Mouse (Mus musculus) testis, postnatal 14 days (tissue): ENCODE measurements around the gene Ms4a4a.
"Not testable (repeated sequence)": the region's sequence is repeated elsewhere in the genome, so short reads cannot be mapped to it uniquely, and the experiment has no call there.

Experiments used
- DNase-seq: peaks from one replicate; pipeline ENCODE4 v3.0.0; 2021; ENCODE audit warnings: low spot score

Ms4a4a gene

GRCm38 (mm10) chr19:11375273-11375672 lies at the start of gene Ms4a4a:
Gene Ms4a4a (plus strand): TSS chr19:11375523.
- DNase-seq = no peak

GRCm38 (mm10) chr19:11335932-11336331 lies 39.4 kb upstream of the Ms4a4a start, which contains the start of gene Ms4a7:
Gene Ms4a7 (minus strand): TSS chr19:11336146.
- DNase-seq = no peak

DNA sequence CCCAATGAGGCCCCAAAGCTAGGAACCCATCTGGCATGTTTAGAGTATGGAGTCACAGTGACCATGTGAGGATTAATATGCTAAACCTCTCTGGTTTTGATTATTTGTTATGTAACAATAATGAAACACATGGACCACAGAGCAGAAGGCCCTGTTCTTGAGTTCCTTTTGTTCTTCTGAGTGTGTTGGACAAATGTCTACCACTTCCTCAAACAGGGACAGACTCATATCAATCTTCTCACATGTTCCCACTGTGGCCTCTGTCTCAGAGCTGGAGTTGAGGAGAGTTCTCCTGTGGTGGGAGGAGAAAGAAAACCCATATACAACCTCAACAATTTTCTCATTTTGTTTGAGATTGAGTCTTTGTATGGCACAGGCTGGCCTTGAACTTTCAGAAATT lies 32.2 kb upstream of the Ms4a4a start:
- no peak for DNase-seq

- DNase-seq = no peak
Measured at GRCm38 (mm10) chr19:11343992-11344391, 31.3 kb upstream of the Ms4a4a start.

DNA sequence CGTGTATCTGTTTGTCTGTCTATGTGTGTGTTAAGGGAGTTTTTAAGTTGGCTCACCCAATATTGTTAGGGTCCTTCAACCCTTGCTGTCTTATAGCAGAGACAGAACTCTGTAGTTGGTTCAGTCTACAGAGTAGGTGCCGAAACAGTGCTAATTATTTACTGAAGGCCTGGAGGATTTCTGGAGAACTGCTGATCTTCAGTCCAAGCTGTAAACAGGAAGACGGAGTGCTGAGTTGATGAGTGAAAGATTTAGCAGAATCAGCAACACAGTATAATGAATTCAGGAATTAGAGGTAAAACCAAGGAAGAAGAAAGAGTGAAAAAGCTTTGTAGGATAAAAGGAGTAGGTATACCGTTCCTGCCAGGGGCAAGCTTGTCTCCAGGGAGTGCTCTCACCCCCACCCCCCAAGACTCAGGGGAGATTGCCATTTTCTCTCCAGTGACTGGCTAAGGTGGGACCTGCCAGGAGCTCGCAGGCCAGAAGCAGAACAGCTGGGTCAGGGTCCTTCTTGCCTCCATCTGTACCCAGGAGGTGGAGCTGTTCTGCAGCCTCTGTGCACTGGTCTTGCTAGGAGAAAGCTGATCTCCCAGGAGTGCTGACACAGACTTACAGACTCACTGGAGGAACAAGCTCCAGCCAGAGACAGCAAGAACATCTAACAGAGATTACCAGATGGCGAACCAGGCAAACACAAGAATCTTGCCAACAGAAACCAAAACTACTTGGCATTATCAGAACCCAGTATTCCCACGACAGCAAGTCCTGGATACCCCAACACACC lies 25.4 kb upstream of the Ms4a4a start:
- peak; percentile 6 for DNase-seq

- DNase-seq = no peak
Measured at GRCm38 (mm10) chr19:11351878-11352277, 23.4 kb upstream of the Ms4a4a start.

DNA sequence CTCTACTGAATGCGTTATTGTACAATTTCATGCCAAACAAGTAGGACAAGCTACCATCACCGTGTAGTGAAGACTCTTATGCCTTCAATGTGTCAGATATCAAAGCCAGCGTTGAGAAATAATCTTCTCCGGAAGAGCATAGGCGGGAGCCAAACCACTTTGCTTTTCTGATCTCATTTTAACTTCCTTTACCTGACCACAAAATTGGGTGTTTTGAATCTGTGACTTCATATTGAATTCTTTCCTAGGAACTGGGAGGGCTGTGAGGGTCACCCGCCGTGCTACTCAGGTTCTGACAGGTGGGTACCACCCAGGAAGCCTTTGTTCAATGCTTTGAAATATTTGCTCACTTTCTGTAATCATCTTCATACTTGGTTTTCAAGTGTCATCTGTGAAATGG lies 19.6 kb upstream of the Ms4a4a start:
- DNase-seq = no peak

DNA sequence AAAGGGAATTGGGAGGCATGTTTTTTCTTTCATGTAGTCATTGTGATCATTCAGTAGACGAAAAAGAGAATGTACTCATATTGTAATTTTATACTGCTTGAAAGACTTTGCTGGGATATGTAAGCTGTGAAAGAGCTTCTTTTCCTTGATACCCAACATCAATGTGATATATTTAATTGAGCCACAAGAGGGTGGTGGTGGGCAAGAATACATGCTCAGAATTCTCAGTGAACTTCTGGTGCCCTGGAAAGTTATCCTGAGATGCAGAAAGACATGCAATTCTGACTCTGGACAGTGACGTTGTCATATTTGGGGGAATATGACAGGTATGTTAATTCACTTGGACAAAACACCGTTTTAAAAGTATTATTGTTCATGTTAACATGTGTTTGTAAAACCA lies 15.2 kb upstream of the Ms4a4a start:
- DNase-seq = no peak

- no peak for DNase-seq
Measured at GRCm38 (mm10) chr19:11362002-11362401, 13.3 kb upstream of the Ms4a4a start.

DNA sequence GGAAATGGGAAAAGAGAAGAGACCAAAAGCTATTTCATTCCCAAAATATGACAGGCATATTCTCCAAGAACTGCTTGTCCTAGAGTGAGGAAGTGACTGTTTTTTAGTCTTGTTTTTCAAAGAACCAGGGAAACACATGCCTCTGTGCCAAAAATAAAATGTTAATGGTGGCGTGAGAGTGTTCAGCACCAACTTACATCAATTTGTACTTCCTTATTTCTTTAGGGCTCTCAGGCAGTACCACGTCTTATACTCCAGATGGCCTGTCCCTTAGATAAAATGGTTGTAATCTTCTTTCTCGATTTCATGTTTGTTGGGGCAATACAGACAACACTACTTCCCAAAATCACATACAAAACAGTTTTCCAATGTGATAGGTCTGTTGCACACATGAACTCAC lies 7.0 kb upstream of the Ms4a4a start:
- DNase-seq = no peak

DNA sequence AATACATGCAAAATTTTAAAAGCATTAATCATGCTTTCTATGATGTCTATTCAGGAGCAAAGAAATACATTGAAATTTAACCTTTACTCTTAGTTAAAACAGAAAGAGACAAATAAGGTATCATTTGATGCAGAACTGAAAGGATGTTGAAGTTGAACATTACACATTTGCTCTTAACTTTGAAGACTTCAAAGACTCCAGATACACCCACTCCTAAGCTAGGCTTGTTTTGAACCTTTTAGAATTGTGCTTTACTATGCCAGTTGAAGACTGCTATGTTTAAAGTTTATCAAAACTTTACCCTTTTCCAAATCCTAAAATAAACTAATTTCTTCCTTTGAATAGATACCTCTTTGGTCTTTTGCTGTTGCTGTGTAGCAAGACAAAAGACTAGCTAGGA lies 4.1 kb upstream of the Ms4a4a start:
- DNase-seq = no peak

DNA sequence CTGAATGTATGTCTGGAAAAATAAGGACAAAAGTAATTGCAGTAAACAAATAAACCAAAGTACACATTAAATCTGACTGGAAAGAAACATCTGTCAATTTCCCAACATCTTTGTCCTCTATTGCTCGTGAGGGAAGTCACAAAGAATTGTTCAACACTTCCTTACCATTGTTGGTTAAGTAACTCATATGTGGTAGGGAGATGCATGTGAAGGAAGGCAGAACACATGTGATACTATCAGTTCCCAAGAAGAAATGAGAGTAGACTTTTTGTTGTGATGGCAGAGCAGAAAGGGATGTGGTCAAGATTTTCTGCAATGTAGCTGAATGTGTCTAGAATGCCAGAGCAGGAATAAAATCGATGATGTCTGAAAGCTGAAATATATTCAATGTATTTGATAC lies 1.1 kb downstream of the Ms4a4a start:
- DNase-seq = no peak

DNA sequence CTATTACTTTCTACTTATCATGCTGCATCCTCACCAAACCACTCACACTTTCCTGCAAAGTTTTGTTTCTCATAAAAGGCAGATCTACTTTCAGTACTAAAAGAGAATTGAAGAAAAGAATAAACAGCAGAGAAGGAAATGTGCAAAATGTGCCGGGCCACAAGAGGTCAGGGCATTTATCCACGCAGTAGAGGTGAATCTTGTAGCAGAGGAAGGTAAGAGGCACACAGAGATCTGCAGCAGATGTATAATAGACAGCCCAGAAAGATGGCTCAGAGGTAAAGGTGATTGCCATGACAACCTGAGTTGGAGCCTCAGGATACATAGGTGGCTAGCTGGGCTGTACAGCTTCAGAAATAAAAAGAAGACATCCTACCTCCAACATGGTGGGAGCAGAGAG lies 11.8 kb downstream of the Ms4a4a start:
- DNase-seq = no peak

- DNase-seq = no peak
Measured at GRCm38 (mm10) chr19:11387685-11388084, 12.4 kb downstream of the Ms4a4a start.

DNA sequence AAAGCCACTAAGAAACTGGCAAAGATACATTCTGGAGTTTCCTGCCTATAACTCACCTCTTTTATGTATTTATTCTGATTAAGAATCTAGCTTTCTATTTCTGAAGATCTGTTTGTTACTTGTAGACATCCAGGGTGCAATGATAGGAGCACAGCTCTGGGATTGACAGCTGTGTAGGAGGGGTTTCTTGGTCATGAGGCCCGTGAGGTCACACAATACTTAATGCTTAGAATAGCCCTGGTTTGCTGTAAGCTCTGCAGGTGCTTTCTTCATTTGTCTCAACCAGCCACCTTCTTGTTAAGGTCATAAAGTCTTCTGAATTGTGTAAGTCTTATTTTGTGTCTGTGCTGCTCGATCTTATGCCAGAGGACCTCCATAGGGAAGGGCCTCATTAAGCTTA lies 13.6 kb downstream of the Ms4a4a start:
- no peak for DNase-seq

DNA sequence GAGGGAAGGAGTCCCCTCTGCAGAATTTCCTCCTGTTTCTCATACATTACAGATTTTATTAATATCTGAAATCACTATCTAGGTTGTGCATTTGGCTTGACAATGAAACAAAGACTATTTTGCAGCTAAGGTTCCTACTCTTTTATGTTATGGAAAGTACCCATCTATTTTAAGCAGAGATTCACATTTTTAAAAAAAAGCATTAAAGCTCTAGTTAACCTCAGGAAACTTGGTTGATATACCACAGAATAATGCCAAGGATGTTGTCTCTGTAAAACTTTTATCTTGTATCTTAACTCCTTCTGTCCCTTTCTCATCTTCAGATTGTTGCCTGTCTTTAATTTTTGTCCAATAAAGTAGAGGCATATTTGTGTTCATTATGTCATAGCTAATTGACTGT lies 20.4 kb downstream of the Ms4a4a start:
- no peak for DNase-seq

DNA sequence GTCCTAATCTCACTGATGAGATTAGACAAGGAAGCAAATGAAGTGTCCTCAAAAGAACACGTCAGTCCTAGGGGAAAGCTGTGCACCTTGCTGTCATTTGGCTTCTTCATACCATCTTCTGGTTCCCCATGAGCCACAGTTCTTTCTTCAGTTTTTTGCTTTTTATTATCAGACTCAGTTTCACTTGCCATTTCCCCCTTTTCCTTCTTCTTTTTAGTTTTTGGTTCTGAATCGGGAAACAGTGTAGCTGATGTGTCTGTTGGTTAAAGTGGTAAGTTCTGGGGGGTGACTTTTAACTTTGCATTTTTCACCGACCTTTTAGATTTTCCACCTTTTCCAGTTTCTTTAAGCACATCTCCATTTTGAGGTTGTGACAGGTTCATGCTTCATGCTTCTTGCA lies 29.2 kb downstream of the Ms4a4a start, which contains the start of gene Ms4a4c:
Gene Ms4a4c (plus strand): TSS at position 244 of the 400 bp plus-strand sequence.
- no peak for DNase-seq

DNA sequence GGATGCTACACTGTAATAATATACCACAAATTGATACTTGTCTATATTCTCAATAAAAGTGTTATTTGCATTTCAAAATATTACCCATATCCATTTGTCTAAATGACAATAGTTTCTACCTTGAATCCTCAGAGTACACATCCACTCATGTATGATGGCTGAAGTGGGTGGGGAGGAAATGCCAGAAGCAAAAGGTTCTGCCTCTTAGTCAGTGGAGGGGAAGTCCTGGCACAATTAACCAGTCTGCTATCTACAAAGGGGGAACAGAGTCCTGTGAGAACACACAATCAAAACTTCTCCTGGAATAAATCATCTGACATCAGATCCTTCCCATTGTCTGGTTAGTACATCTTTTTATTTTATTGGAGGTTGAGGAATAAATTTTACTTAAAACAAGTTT lies 32.1 kb downstream of the Ms4a4a start:
- DNase-seq = no peak

DNA sequence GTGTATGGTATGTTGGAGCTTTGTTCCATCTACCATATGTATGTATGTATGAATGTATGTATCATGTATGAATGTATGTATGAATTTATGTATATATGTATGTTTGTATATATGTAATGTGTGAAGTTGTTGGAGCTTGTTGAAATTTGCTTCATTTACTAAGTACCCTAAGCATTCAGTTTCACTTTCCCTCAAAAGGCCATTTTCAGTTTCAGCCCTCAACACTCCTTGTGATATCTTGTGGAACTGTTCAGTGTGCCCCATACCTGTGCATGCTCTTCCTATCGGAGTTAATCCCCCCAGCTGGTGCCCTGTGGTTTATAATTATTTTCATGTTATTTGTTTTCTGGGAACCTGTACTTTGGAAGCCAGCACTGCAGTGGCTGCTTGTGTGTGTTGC lies 33.3 kb downstream of the Ms4a4a start:
- DNase-seq = no peak

DNA sequence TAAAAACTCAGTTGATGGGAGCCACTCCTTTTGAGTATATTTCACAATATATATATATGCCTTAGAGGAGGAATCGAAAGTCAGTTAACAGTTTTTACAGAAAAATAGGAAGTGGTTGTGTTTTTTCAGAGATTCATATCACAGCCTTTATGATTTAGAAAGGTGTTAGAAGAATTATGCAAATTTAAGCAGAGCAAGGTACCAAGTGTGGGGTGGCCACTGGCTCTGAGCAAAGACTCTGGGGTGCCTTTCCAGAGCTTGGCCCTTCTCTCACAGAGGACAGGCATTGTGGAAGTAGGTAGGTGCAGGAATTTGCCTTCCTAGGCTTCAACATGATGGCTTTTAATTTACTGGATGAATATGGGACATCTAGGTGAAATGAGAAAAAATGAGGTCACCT lies 36.3 kb downstream of the Ms4a4a start:
- no peak for DNase-seq

DNA sequence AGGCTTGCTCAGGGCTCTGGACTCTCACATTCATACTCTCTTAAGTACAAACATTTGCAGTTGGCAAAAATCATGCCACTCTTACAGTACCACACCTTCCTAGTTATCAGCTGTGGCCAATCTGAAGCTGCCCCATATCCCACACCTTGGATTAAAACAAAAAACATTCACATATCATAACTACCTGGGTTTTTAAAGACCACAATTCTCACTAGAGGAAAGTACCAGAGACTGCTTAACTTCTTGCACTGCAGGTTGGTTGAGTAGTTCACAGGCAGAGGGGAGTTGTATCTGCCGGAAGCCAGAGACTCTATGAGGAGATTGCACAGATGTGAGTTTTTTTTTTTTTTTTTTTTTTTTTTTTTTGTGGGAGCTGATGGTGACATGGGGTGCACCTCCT lies 38.8 kb downstream of the Ms4a4a start:
- DNase-seq = no peak

GRCm38 (mm10) chr19:11415581-11415980 lies 40.3 kb downstream of the Ms4a4a start:
- DNase-seq = no peak

- DNase-seq = not testable (repeated sequence)
Measured at GRCm38 (mm10) chr19:11418865-11419264, 43.5 kb downstream of the Ms4a4a start.

DNA sequence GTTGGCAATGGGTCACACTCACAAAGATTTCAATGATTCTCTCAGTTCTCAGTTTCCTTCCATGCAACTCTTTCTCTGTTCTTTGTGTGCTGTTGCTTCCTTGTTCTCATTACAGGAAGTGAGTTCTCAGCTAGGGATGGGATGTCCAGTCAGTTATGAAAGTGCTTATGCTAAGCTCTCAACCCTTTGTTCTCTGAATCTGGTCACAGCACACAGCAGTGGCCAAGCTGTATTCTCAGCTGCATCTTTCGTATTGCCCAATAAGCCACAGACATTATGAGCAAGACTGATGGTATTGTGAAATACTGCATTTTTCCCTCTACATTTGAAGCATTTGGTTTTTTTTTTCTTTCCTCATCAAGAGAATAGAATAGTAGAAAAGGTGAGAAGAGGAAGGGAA lies 55.9 kb downstream of the Ms4a4a start:
- DNase-seq = not testable (repeated sequence)
